Mouse (Mus musculus) lung, postnatal 0 days (tissue): ENCODE measurements at regions not wholly inside any gene's neighbourhood (a gene's known extent, or its start where the extent isn't known, plus 50 kb on each side); places are given as distances from the start of the nearest gene placed in this dataset.

ENCODE experiments used
- CTCF ChIP-seq: IDR thresholded peaks from 2 replicates; pipeline ENCODE4 v1.5.1; 2016; ENCODE audit warnings: antibody characterized with exemption, mild to moderate bottlenecking
- EP300 ChIP-seq: IDR thresholded peaks from 2 replicates; pipeline ENCODE4 v1.6.1; 2016; ENCODE audit warnings: antibody characterized with exemption, mild to moderate bottlenecking, control low read depth

GRCm38 (mm10) chr17:80831686-80832085 lies 103.4 kb upstream of the Map4k3 start:
- no peak for TF ChIP-seq EP300
- no peak for TF ChIP-seq CTCF
